Mouse (Mus musculus) lung, embryonic 16.5 days (tissue): ENCODE data around the gene Col18a1. TPM values are rescaled to one million over a fixed set of nuclear protein-coding genes. Genes with fewer than 3 reads are reported as not detected.

Source experiments
- ATAC-seq: fragments of 200-750 bp; cut with Nextera tagmentation; 2 replicates; pipeline ENCODE4 v1.8.0; 2017; ENCODE audit warnings: low read depth, mild to moderate bottlenecking, moderate library complexity
- H3K27ac ChIP-seq: fragments of 300-500 bp; sonication (generic); 2 replicates; pipeline ENCODE4 v1.5.1; 2014; ENCODE audit warnings: mild to moderate bottlenecking, control low read depth, low read length
- H3K27me3 ChIP-seq: fragments of 300-500 bp; sonication (generic); 2 replicates; pipeline ENCODE4 v1.6.1; 2014; ENCODE audit warnings: low read depth, low read length, mixed read lengths; ENCODE audit not compliant: control insufficient read depth, insufficient read depth
- H3K36me3 ChIP-seq: fragments of 300-500 bp; sonication (generic); 2 replicates; pipeline ENCODE4 v1.6.1; 2014; ENCODE audit warnings: low read length; ENCODE audit not compliant: control insufficient read depth, insufficient read depth
- H3K4me1 ChIP-seq: fragments of 300-500 bp; sonication (generic); replicated peaks from 2 replicates; pipeline ENCODE4 v1.6.1; 2014; ENCODE audit warnings: low read length, mixed read lengths; ENCODE audit not compliant: control insufficient read depth, insufficient read depth
- H3K4me2 ChIP-seq: fragments of 300-500 bp; sonication (generic); 2 replicates; pipeline ENCODE4 v1.6.1; 2014; ENCODE audit warnings: low read depth, low read length, control low read depth
- H3K4me3 ChIP-seq: fragments of 300-500 bp; sonication (generic); 2 replicates; pipeline ENCODE4 v1.5.1; 2014; ENCODE audit warnings: mild to moderate bottlenecking, low read length, control low read depth
- H3K9ac ChIP-seq: fragments of 300-500 bp; sonication (generic); 2 replicates; pipeline ENCODE4 v1.6.1; 2014; ENCODE audit warnings: low read length, control low read depth
- H3K9me3 ChIP-seq: fragments of 300-500 bp; sonication (generic); 2 replicates; pipeline ENCODE4 v1.6.1; 2016; ENCODE audit warnings: low read length; ENCODE audit not compliant: control insufficient read depth
- WGBS: fragments of 180-500 bp; shearing (Covaris S2); extraction: QIAGEN DNeasy Blood & Tissue Kit; methylation state at CpG from one replicate; pipeline ENCODE4 v1.1.7; 2014; 5-methylcytosine and 5-hydroxymethylcytosine counted together
- polyA plus RNA-seq: library from polyadenylated mRNA; unstranded; fragments of >200 nt; fragmentation: Nextera tagmentation; extraction: Ambion mirVana; gene quantifications from 2 replicates; pipeline ENCODE4 v1.2.1, GENCODE M21; 2015

Col18a1 gene
- polyA plus RNA-seq, 1 experiment from 2014 or later, result 315 TPM

DNA sequence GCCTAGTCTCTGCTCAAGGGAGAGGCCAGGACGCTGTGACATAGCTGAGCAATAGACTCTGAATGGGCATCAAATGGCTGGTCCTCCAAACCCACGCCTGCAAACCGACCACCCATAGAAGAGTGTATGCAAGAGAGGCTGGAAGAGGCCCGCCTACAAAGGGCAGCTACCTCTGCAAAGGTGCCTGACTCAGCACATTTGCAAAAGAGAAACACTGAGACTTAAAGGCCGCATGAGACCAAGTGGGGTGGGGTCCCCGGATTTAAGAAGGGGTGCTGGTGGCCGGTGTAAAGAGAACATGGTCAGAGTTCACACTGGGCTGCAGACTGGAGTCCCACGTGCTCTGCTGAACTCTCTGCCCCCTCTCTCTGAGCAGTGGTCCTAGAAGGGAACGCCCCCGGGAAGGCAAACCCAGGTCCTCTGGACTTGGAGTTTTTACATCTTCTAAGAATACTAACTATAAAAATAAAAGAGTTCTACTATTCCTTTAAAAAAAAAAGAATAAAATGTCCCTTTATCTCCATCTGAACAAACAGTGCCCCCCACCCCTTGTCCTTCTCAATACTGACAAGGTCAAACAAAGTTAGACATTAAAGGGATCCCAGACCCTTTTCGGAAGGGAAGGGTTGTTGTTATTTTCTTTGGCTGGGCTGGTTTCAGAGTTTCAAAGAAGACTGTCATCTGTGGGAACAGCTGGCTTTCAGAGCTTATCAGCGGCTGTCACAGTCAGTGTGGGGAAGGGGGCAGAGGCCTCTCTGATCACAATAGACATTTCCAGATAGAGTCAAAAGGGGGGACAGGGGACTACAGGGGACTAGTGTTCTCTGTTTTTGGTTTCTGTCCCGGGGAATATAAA is 32.2 kb downstream of the Col18a1 start:
- peaks cover 2% of the 10 kb centered on the region; the same call in 1 of the 2 replicates for H3K36me3 ChIP-seq
- H3K4me1 ChIP-seq, result peaks cover 27% of the 10 kb centered on the region
- H3K27me3 ChIP-seq, result no peaks in the 10 kb centered on the region
- H3K4me3 ChIP-seq, result no peak overlapping the region
- no peaks in the 10 kb centered on the region for H3K9me3 ChIP-seq
- H3K9ac ChIP-seq, result no peak overlapping the region
- no peak overlapping the region for H3K27ac ChIP-seq
- ATAC-seq, result no peak
- no peak overlapping the region for H3K4me2 ChIP-seq
- WGBS, result 33% methylated on average over 13 of the region's 13 CpGs

DNA sequence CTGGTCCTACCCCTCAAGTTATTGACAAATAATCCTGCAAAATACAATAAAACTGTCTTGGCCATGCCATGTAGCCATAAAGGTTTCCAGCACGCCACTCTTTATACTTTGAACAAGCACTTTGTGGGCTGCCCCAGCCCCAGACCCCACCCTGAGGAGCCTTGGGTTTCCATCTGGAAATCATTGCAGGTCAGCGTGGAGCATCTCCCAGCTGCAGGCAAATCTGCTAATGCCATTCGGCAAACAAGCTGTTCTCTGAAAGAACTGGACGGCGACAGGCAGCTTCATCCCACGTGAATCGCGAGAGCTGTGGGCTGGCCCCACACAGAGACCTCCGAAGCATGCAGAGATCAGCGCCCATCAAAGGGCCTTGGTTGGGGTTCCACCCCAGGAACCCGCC is 34.2 kb downstream of the Col18a1 start:
- peak overlapping the region; percentile 26; the same call in 1 of the 2 replicates for H3K27ac ChIP-seq
- 59% methylated on average over 11 of the region's 11 CpGs for WGBS
- H3K4me1 ChIP-seq, result peaks cover 27% of the 10 kb centered on the region

GRCm38 (mm10) chr10:77131536-77131935 is 34.8 kb downstream of the Col18a1 start:
- Histone ChIP-seq H3K36me3 (no peaks in the 10 kb centered on the region), H3K27ac (peak overlapping the region; percentile 53), H3K9ac (0 out of 2 replicates have a peak overlapping the region, but pooled peaks have one; percentile 2), H3K9me3 (no peaks in the 10 kb centered on the region), H3K4me3 (no peak overlapping the region), H3K4me2 (no peak overlapping the region), H3K27me3 (no peaks in the 10 kb centered on the region), H3K4me1 (peaks cover 27% of the 10 kb centered on the region)
- WGBS, result 52% methylated on average over 6 of the region's 6 CpGs
- no peak for ATAC-seq

More for the DNA sequence above, 34.2 kb downstream of the Col18a1 start:
- H3K27me3 ChIP-seq, result no peaks in the 10 kb centered on the region
- no peak overlapping the region for H3K4me3 ChIP-seq
- H3K4me2 ChIP-seq, result no peak overlapping the region
- ATAC-seq, result no peak
- H3K9ac ChIP-seq, result 0 out of 2 replicates have a peak overlapping the region, but pooled peaks have one; percentile 2
- no peaks in the 10 kb centered on the region for H3K36me3 ChIP-seq
- no peaks in the 10 kb centered on the region for H3K9me3 ChIP-seq

DNA sequence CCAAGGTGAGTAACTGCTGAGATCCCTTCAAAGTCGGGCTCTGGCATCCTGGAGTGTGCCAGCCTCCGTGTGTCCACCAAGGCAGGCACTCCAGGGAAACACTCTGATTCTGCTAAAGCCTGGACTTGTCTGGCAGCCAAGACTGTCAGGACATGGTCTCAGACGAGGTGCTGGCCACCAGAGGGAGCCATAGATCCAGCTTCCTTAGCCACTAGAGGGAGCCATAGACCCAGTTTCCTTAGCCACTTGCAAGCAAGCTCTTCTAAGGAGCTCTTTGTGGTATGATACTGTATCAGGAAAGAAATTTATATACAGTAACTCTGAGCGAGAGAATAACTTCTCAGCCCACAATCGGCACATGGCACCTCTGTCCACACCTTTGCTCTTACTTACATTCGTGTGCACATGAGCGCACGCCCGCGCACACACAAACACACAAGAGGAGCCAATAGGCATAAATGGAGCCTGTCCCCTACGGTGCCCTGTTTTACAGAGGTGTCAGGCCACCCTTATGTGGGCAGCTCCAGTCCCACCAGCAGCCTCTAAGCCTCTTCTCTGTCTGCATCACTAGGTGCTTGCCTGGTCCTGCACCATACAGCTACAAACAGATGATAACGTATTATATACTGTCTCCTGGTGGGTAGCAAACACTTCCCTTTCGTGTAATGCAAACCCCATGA is 35.6 kb downstream of the Col18a1 start:
- no peak overlapping the region for H3K4me3 ChIP-seq
- H3K9me3 ChIP-seq, result no peaks in the 10 kb centered on the region
- H3K27ac ChIP-seq, result peak overlapping the region; percentile 53
- ATAC-seq, result peak; percentile 74
- WGBS, result 40% methylated on average over 13 of the region's 13 CpGs
- H3K36me3 ChIP-seq, result no peaks in the 10 kb centered on the region
- no peaks in the 10 kb centered on the region for H3K27me3 ChIP-seq
- H3K4me2 ChIP-seq, result no peak overlapping the region
- H3K9ac ChIP-seq, result peak overlapping the region; percentile 21; the same call in 1 of the 2 replicates
- H3K4me1 ChIP-seq, result peaks cover 27% of the 10 kb centered on the region

DNA sequence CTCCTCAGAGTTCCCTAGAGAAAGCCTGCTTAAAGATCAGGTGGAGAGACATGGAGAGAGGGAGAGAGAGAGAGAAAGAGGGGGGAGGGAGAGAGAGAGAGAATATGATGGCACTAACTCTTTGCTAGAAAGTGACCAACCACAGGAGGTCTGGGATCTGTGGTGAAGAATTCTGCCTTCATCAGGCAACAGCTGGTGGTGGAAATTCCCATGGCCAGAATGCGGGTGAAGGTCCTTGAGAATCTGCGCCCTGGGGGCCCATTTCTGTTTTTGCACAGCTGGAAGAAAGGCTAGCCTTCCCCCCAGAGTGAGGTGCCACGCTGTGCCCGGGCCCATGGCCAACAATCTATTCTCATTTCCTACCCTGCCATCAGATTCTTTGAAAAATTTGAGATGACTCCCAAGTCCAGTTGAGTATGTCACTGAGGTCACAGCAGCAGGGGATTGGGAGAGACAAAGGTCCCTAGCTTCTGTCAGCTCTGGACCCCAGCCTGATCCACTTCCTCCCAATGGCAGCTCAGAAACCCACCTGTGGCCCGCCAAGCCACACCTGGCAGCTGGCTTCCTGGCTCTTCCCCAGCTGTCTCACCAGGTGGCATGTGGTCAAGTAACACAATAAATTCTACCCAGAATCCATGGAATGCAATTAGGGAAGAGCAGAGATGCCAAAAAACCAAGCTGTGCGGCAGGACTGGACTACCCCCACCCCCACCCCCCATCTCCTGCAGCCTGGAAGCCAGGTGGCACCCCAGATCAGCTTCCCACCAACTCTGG is 36.5 kb downstream of the Col18a1 start:
- H3K9me3 ChIP-seq, result no peaks in the 10 kb centered on the region
- ATAC-seq, result peak; percentile 8; the same call in 1 of the 2 replicates
- H3K27ac ChIP-seq, result no peak overlapping the region
- no peak overlapping the region for H3K4me3 ChIP-seq
- 0 out of 2 replicates have a peak overlapping the region, but pooled peaks have one; percentile 32 for H3K9ac ChIP-seq
- 69% methylated on average over 6 of the region's 6 CpGs for WGBS
- H3K4me2 ChIP-seq, result no peak overlapping the region
- H3K36me3 ChIP-seq, result no peaks in the 10 kb centered on the region
- H3K4me1 ChIP-seq, result peaks cover 27% of the 10 kb centered on the region
- no peaks in the 10 kb centered on the region for H3K27me3 ChIP-seq

DNA sequence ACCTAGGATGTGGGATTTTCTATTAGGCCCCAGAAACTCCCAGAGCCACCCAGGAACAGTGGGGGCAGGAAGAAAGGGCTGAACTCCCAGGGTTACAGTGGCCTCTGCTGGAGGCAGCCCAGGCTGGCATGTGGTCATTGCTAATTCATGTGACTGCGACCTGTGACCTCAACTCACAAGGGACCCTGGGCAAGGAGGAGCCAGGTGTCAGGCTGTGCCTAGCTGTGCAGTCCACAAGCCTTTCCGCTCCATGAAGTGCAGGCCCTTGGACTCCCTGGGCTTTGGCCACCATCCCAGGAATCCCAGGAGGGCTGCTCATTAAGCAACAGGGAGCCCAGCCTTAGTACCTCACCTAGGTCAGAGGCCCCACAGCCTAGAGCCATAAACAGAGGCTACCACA is 38.4 kb downstream of the Col18a1 start:
- no peak overlapping the region for H3K9ac ChIP-seq
- 65% methylated on average over 2 of the region's 2 CpGs for WGBS
- H3K9me3 ChIP-seq, result no peaks in the 10 kb centered on the region
- H3K27me3 ChIP-seq, result no peaks in the 10 kb centered on the region
- H3K4me2 ChIP-seq, result no peak overlapping the region
- no peak for ATAC-seq
- no peak overlapping the region for H3K27ac ChIP-seq
- no peak overlapping the region for H3K4me3 ChIP-seq
- peaks cover 24% of the 10 kb centered on the region for H3K4me1 ChIP-seq
- no peaks in the 10 kb centered on the region for H3K36me3 ChIP-seq

DNA sequence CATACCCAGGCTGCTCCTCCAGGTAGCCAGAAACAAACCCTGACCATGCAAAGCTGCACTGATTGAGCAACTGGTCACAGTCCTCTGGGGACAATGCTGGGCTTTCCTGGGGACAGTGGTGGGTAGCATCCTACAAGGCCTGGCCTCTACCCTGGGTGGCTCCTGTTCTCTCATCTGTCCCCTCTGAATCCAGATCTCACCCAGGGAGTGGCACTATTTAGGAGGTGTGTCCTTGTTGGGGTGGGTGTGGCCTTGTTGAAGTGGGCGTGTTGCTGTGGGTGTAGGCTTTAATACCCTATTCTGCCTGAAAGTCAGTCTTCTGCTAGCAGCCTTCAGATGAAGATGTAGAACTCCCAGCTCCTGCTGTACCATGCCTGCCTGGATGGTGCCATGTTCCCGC is 39.8 kb downstream of the Col18a1 start:
- no peak overlapping the region for H3K27ac ChIP-seq
- WGBS, result 89% methylated on average over 2 of the region's 2 CpGs

DNA sequence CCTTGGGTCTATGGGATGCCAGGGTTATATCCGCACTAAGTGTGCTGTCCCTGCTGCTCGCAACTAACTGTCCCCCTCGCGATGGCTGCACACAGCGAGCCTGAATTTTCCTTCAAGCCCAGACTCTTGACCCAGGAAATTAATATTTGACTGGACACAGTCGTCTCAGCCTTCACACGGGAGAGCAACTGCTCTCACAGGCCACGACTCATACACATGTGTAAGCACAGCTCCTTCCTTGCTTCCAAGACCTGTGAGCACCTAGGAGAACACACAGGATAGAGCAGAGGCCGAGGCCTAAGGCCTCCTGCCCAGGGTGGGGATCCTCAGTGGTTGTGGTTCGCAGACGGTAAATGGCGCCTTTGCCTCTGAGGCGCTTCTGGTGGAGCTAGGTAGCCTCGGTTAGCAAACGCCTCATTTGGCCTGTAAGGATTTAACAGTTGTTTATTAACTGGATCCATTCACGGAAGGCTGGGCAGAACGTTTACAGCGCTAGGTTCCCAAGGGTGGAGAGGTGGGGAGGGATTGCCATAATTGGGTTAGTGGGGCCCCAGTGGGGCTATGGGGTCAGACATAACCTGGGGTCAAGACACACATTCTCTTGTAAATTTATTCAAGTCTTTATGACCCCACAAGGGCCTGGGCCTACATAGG is 41.1 kb downstream of the Col18a1 start:
- H3K4me3 ChIP-seq, result no peak overlapping the region
- no peaks in the 10 kb centered on the region for H3K36me3 ChIP-seq
- no peak overlapping the region for H3K9ac ChIP-seq
- H3K4me1 ChIP-seq, result peaks cover 10% of the 10 kb centered on the region
- no peaks in the 10 kb centered on the region for H3K9me3 ChIP-seq
- H3K27me3 ChIP-seq, result no peaks in the 10 kb centered on the region
- no peak overlapping the region for H3K27ac ChIP-seq
- no peak for ATAC-seq
- H3K4me2 ChIP-seq, result no peak overlapping the region
- 78% methylated on average over 18 of the region's 18 CpGs for WGBS

More for the DNA sequence above, 39.8 kb downstream of the Col18a1 start:
- no peaks in the 10 kb centered on the region for H3K27me3 ChIP-seq
- no peak overlapping the region for H3K9ac ChIP-seq
- ATAC-seq, result no peak
- no peak overlapping the region for H3K4me2 ChIP-seq
- H3K4me3 ChIP-seq, result no peak overlapping the region
- H3K9me3 ChIP-seq, result no peaks in the 10 kb centered on the region
- H3K4me1 ChIP-seq, result peaks cover 19% of the 10 kb centered on the region
- no peaks in the 10 kb centered on the region for H3K36me3 ChIP-seq
